Mouse (Mus musculus) thymus, adult 2 months (tissue): ENCODE data around the gene Gm45261.

Source experiments
- CTCF ChIP-seq: fragments of 200-500 bp; IDR thresholded peaks from 2 replicates; pipeline ENCODE4 v1.5.1; 2012; ENCODE audit warnings: mild to moderate bottlenecking, control low read depth, low read length, moderate library complexity, borderline replicate concordance; ENCODE audit not compliant: control insufficient read depth, poor library complexity, insufficient read depth; ENCODE audit errors: extremely low read depth
- POLR2A ChIP-seq: fragments of 200-500 bp; IDR thresholded peaks from 2 replicates; pipeline ENCODE4 v1.6.1; 2012; ENCODE audit warnings: mild to moderate bottlenecking, low read length, control low read depth, moderate library complexity; ENCODE audit not compliant: control insufficient read depth, poor library complexity, insufficient read depth; ENCODE audit errors: extremely low read depth

- no peak for TF ChIP-seq CTCF
- TF ChIP-seq POLR2A, result no peak
These were observed 42.8 kb upstream of the Gm45261 start for GRCm38 (mm10) chr1:80504081-80504480.
